Mouse (Mus musculus) embryonic facial prominence, embryonic 10.5 days (tissue): ENCODE measurements around the gene Tvp23a. TPM values are rescaled to one million over a fixed set of nuclear protein-coding genes. Genes with fewer than 3 reads are reported as not detected.

Experiments used
- DNase-seq: peaks from one replicate; pipeline ENCODE4 v3.0.0-alpha.2; 2017; ENCODE audit warnings: low spot score
- H3K27ac ChIP-seq: fragments of 300-500 bp; sonication (generic); replicated peaks from 2 replicates; pipeline ENCODE4 v1.5.1; 2016; ENCODE audit warnings: mild to moderate bottlenecking
- H3K27me3 ChIP-seq: fragments of 300-500 bp; sonication (generic); replicated peaks from 2 replicates; pipeline ENCODE4 v1.6.1; 2016; ENCODE audit warnings: low read depth, mild to moderate bottlenecking; ENCODE audit not compliant: poor library complexity, severe bottlenecking
- H3K36me3 ChIP-seq: fragments of 300-500 bp; sonication (generic); replicated peaks from 2 replicates; pipeline ENCODE4 v1.6.1; 2016; ENCODE audit warnings: mild to moderate bottlenecking, moderate library complexity
- H3K4me1 ChIP-seq: fragments of 300-500 bp; sonication (generic); 2 replicates; pipeline ENCODE4 v1.6.1; 2016
- H3K4me3 ChIP-seq: fragments of 300-500 bp; sonication (generic); 2 replicates; pipeline ENCODE4 v1.5.1; 2016; ENCODE audit warnings: mild to moderate bottlenecking, moderate library complexity
- H3K9me3 ChIP-seq: fragments of 300-500 bp; sonication (generic); 2 replicates; pipeline ENCODE4 v1.6.1; 2016; ENCODE audit warnings: mild to moderate bottlenecking
- WGBS: fragments of 180-500 bp; shearing (Covaris S2); methylation state at CpG from one replicate; pipeline ENCODE4 v1.1.7; 2016; 5-methylcytosine and 5-hydroxymethylcytosine counted together
- polyA plus RNA-seq: library from polyadenylated mRNA; unstranded; fragments of >200 nt; fragmentation: Nextera tagmentation; extraction: Ambion mirVana; gene quantifications from 2 replicates; pipeline ENCODE4 v1.2.1, GENCODE M21; 2016

The Tvp23a gene
- polyA plus RNA-seq, 1 experiment from 2014 or later: 21.4 TPM

DNA sequence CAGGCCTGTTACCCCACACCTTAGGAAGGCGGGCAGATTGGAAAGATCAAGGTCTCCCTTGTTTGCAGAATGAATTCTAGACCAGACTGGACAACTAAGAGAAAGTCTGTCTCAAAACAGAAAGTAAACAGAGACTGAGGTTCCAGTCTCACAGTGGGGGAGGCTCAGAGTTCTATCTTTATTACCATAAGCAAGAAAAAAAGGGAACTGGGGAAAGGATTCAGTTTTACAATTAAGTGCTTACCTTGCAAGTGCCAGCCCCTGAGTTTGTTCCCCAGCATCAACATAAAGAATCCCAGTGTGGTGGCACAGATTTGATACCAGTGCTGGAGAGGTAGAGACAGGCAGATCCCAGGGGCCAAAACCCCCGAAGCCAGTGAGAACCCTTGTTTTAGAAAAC is 28.8 kb upstream of the Tvp23a start:
- no peak for DNase-seq
- no peaks in the 10 kb centered on the region for H3K36me3 ChIP-seq
- no peaks in the 10 kb centered on the region for H3K27me3 ChIP-seq
- no peak overlapping the region for H3K27ac ChIP-seq
- H3K9me3 ChIP-seq: no peaks in the 10 kb centered on the region
- 74% methylated on average over 2 of the region's 2 CpGs for WGBS
- H3K4me3 ChIP-seq: no peak overlapping the region
- no peaks in the 10 kb centered on the region for H3K4me1 ChIP-seq

DNA sequence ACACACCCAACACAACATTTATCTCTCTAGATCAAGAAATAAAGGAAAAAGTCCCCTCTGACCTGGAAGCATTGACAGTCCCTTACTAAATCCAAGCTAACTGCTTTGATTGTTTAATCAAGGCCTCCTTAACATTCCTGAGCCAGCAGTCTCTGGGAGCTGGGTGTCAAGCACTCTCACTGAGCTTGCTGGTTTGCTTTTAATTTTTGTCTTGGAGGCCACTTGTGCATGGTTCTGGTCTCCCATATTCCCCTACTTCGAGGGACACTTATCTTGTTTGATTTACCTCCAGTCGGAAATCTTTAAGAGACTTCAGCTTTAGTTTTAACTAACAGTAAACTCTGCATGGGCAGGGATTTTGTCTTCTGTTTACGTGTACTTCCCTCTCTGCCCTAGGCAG is 27.8 kb upstream of the Tvp23a start:
- 80% methylated on average over 3 of the region's 3 CpGs for WGBS
- Histone ChIP-seq H3K36me3 (no peaks in the 10 kb centered on the region), H3K27me3 (no peaks in the 10 kb centered on the region), H3K27ac (no peak overlapping the region), H3K4me1 (no peaks in the 10 kb centered on the region), H3K9me3 (no peaks in the 10 kb centered on the region), H3K4me3 (no peak overlapping the region)
- no peak for DNase-seq

DNA sequence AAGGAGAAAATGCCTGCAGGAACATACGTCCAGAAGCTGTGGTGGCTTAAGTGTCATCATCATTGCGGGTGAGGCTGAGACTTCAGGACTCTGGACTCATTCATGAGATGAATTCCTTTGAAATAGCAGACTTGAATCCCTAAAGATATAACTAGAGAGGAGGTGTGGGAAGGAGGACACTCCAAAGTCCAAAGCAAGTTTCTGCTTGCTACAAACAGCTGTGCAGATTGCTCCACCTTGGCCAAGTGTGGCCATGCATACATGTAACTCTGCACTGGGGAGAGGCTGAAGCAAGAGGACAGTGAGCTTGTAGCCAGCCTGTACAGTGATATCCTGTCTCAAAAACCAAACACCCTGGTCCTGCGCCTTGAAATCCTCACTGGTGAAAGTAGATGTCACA is 24.8 kb upstream of the Tvp23a start:
- WGBS: 93% methylated on average over 3 of the region's 3 CpGs
- Histone ChIP-seq H3K36me3 (no peaks in the 10 kb centered on the region), H3K27me3 (no peaks in the 10 kb centered on the region), H3K4me3 (no peak overlapping the region), H3K4me1 (0 out of 2 replicates have a peak, but pooled peaks cover 2% of the 10 kb centered on the region), H3K9me3 (no peaks in the 10 kb centered on the region), H3K27ac (no peak overlapping the region)
- DNase-seq: no peak

DNA sequence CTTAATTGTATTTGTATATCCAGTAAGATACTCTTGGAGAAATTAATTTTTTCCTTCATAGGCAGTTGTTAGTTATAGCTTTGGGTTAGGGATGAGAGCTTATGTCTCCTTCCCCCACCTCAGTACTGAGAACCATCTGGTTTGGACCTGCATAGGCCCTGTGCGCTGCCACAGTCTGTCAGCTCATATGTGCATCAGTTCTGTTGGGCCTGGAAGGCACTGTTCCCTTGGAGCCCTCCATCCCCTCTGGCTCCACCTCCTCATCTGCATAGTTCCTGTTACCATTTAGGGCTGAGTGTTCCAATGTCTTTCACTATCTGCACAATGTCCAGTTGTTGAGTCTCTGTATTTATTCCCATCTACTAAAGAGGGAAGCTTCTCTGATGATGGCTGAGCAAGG is 21.0 kb upstream of the Tvp23a start:
- Histone ChIP-seq H3K27ac (no peak overlapping the region), H3K4me3 (no peak overlapping the region), H3K36me3 (no peaks in the 10 kb centered on the region), H3K4me1 (peaks cover 7% of the 10 kb centered on the region; the same call in 1 of the 2 replicates), H3K9me3 (no peaks in the 10 kb centered on the region), H3K27me3 (no peaks in the 10 kb centered on the region)
- 78% methylated on average over 1 of the region's 1 CpGs for WGBS
- no peak for DNase-seq

DNA sequence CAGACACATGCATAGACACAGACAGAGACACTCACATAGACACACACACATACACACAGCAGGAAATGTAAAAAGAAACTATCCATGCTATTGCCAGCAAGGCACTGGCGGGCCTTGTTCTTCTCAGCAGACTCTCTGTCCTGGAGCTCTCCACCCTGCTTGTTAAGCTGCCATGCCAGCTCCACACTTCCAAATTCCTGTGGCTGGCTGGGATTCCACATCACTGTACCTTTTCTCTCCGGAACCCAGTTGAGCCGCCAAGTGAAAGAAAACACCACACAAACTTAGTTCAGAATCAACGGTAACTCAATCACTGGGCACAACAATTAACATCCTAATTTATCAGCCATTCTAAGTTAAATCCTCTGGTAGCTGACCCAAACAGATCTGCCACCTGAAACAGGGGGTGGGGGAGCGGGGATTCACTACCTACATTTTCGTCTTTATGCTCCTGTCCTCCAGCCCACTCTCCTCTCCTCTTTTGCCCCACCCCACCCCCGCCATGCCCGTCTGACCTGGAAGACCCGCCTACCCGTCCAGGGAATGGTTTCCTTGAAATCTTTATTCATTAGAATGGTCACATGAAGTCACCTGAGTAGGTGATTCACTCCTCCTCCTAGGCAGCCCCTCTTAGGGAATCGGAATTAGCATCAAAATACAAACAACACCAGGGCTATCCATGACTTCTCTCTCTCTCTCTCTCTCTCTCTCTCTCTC is 20.4 kb upstream of the Tvp23a start:
- Histone ChIP-seq H3K4me3 (no peak overlapping the region), H3K9me3 (no peaks in the 10 kb centered on the region), H3K27me3 (no peaks in the 10 kb centered on the region), H3K27ac (no peak overlapping the region), H3K4me1 (peaks cover 7% of the 10 kb centered on the region; the same call in 1 of the 2 replicates), H3K36me3 (no peaks in the 10 kb centered on the region)
- no peak for DNase-seq
- WGBS: 30% methylated on average over 11 of the region's 11 CpGs

DNA sequence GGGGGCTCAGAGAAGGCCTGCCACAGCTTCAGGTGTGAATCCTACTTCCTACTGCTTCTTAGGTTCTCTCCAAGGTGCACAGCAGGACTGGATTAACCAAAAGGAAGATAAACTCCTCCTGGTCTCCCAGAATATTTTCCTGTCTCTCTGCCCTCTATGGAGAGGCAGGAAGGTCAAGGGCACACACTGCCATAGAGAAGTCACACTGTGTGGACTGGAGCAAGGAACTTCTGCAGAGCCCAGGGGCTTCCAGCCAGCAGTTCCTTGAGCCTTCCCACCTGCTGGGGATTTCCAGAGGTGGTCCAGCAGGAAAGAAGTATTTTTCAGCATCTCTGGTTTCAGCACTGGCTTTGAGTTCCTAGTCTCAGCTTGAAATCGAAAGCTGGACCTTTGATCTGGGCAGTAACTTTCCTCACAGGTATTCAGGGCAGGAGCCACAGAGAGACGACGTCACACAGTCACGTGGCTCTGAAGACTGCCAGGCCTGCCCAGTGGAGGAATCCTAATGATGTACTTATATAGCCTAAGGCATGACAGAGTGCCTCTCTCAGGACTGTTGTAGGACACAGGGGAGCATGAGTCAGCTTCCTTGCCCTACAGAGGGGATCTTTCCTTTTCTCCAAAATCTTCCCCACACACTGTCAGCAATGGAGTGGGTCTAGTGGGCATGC is 18.0 kb upstream of the Tvp23a start:
- no peaks in the 10 kb centered on the region for H3K27me3 ChIP-seq
- no peaks in the 10 kb centered on the region for H3K9me3 ChIP-seq
- DNase-seq: no peak
- H3K4me3 ChIP-seq: no peak overlapping the region
- whole genome bisulfite sequencing: 24% methylated on average over 4 of the region's 4 CpGs
- H3K36me3 ChIP-seq: no peaks in the 10 kb centered on the region
- H3K4me1 ChIP-seq: peaks cover 7% of the 10 kb centered on the region; the same call in 1 of the 2 replicates
- H3K27ac ChIP-seq: no peak overlapping the region

DNA sequence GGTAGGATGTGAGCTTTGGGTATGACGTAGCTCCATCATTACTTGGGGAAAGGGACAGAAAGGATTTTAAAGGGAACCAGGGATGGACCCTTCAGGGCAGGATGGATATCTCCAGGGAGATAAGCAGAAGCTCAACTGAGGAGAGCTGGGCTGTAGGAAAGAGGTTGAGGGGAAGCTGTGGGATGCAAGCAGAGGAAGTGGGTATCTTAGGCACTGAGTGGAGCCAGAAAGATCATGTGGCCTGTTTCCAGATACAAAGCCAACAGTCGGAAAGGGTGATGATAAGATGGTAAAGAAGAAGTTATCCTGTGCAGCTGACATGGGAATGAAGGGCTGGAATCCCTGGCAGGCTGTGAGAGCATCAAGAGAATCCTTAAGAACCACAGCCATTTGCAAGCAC is 14.0 kb upstream of the Tvp23a start:
- Histone ChIP-seq H3K27ac (no peak overlapping the region), H3K9me3 (no peaks in the 10 kb centered on the region), H3K4me1 (peaks cover 4% of the 10 kb centered on the region; the same call in 1 of the 2 replicates), H3K36me3 (no peaks in the 10 kb centered on the region), H3K4me3 (no peak overlapping the region), H3K27me3 (no peaks in the 10 kb centered on the region)
- WGBS: 80% methylated on average over 2 of the region's 2 CpGs
- no peak for DNase-seq

DNA sequence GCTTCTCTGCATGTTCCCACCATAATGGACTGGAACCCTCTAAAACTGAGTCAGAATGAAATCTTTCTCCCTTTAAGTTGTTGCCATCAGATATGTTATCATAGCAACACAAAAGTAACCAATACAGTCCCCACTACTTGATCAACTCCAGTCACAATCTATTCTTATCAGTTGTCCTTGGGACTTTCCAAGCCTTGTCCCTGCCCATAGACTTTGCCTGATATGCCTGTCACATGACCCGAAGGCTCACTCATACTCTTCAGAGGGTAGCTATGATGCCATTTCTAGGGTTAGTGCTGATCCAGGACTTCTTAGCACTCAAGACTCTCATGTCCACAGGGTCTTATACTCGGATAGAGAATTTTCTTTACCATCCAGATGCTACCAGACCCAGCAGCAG is 13.0 kb upstream of the Tvp23a start:
- 78% methylated on average over 2 of the region's 2 CpGs for WGBS
- Histone ChIP-seq H3K4me3 (no peak overlapping the region), H3K27me3 (no peaks in the 10 kb centered on the region), H3K9me3 (no peaks in the 10 kb centered on the region), H3K4me1 (peaks cover 3% of the 10 kb centered on the region; the same call in 1 of the 2 replicates), H3K36me3 (no peaks in the 10 kb centered on the region), H3K27ac (no peak overlapping the region)
- DNase-seq: no peak

DNA sequence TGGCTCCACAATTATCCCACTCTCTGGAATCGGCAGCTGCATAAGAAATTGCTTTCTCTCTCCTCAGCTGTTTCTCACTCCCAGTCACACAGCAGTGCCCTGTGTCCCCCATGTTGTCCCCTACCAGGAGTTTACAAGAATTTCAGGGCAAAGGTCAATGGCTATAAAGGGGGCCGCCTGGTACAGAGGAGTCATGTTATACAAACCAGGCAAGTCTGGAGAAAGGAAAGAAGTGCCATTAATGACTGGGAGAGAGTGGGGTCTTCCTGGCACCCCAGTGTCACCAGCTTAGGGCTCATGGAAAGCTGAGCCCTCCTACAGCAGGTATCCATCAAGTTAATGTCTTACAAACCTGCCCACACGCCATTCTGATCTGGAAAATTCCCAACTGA is 7.4 kb upstream of the Tvp23a start:
- Histone ChIP-seq H3K27me3 (no peaks in the 10 kb centered on the region), H3K4me3 (no peak overlapping the region), H3K4me1 (peaks cover 13% of the 10 kb centered on the region), H3K9me3 (no peaks in the 10 kb centered on the region), H3K27ac (no peak overlapping the region), H3K36me3 (no peaks in the 10 kb centered on the region)
- WGBS: 45% methylated on average over 3 of the region's 3 CpGs
- no peak for DNase-seq

DNA sequence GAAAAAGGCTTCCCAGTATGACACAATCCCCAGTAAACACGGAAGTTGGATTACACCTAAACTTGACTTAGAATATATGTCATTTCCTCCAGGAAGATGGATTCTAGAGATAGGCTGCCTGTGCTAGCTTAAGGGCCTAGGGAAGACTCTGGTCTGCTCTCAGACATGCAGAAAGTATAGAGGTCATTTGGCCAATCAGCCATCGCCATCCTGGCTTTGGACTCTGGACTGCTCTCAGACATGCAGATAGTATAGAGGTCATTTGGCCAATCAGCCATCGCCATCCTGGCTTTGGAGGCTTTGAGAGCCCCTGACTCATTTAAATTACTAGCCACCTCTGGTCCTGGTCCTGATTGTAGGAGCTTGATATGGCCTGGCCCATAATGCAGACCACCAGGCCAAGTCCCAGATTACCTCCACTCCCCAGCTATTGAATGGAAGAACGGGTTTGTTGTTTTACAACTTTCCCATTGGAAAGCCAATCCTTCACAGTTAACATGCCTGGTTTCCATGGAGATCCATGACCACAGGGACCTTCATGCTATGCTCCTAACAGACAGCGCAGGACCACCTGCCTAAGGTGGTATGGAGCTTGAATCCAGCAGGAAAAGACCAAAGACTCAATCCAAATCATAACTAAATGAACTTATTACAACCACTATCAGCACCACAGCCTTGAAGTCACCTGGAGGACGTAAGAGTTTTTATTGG is 6.9 kb upstream of the Tvp23a start:
- Histone ChIP-seq H3K9me3 (no peaks in the 10 kb centered on the region), H3K4me3 (no peak overlapping the region), H3K36me3 (no peaks in the 10 kb centered on the region), H3K27ac (no peak overlapping the region), H3K27me3 (no peaks in the 10 kb centered on the region), H3K4me1 (peaks cover 13% of the 10 kb centered on the region)
- no peak for DNase-seq
- WGBS: 83% methylated on average over 6 of the region's 6 CpGs

DNA sequence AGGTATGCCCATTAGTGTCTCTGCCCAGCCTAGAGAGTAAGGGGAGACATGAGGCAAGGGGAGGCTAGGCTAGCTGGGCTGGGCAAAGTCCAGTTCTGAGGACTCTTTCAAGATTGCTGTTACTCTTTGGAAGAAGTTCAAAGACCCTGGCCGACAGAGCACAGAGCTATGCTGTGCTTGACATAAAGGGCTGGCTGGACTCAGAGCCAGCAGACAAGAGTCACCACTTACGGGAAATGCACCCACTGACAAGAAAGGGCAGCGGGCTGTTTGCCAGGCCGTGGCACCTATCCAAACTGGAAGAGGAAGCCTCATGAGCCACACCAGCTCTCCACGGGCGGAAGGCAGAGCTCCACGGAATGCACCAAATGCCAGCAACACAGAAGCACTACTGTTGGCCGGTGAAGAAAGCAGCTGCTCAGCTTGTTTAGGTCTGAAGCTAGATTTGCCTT is 5.3 kb upstream of the Tvp23a start:
- Histone ChIP-seq H3K27me3 (no peaks in the 10 kb centered on the region), H3K36me3 (no peaks in the 10 kb centered on the region), H3K9me3 (no peaks in the 10 kb centered on the region), H3K4me3 (no peak overlapping the region), H3K27ac (no peak overlapping the region), H3K4me1 (peaks cover 19% of the 10 kb centered on the region)
- DNase-seq: no peak
- WGBS: 86% methylated on average over 8 of the region's 8 CpGs

DNA sequence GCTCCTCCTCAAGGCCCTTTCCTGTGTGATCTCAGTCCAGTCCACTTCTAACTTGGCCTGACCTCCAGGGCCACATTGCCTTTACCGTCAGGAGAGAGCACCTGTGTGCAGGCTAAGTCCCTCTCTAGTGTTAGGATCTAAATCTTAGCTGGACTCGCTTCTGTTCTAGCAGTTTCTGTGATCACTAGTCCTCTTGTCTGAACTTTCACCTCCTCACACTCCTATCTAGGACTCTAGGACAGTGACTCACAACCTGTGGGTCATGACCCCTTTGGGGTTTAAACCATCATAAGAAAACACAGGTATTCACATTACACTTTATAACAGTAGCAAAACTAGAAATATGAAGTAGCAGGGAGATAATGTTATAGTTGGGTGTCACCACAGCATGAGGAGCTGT is 4.7 kb upstream of the Tvp23a start:
- 75% methylated on average over 2 of the region's 2 CpGs for WGBS

DNA sequence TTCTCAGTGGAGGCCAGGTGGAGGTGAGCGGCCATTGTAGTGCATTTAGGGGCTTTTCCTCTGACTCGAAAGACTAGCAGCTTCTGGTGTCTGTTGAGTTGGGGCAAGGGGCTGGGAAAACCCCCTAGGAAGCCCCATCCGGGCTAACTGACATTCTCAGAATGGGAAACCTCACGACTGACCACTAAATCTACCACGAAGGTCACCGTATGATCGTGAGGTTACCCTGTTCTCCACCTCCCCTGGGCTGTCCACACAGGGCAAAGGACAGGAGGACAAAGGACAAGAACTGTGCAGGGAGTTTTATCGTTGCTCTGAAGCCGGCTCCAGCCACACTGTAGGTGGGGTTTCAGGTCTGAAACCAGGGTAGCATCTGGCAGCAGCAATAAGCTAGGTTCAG is 1.8 kb upstream of the Tvp23a start:
- DNase-seq: no peak
- H3K9me3 ChIP-seq: no peaks in the 10 kb centered on the region
- no peaks in the 10 kb centered on the region for H3K27me3 ChIP-seq
- no peaks in the 10 kb centered on the region for H3K36me3 ChIP-seq
- no peak overlapping the region for H3K4me3 ChIP-seq
- peaks cover 24% of the 10 kb centered on the region for H3K4me1 ChIP-seq
- no peak overlapping the region for H3K27ac ChIP-seq
- WGBS: 89% methylated on average over 9 of the region's 9 CpGs

More for the DNA sequence above, 4.7 kb upstream of the Tvp23a start:
- no peak for DNase-seq
- Histone ChIP-seq H3K4me1 (peaks cover 24% of the 10 kb centered on the region), H3K27ac (no peak overlapping the region), H3K9me3 (no peaks in the 10 kb centered on the region), H3K36me3 (no peaks in the 10 kb centered on the region), H3K4me3 (no peak overlapping the region), H3K27me3 (no peaks in the 10 kb centered on the region)
